Mouse (Mus musculus) erythroblast, adult 5-6 weeks (primary cell): ENCODE results near the gene Tmem97. TPM values are rescaled to one million over a fixed set of nuclear protein-coding genes. Genes with fewer than 3 reads are reported as not detected.
"Not testable (repeated sequence)": the region's sequence is repeated elsewhere in the genome, so short reads cannot be mapped to it uniquely, and the experiment has no call there.

Experiments used
- ATAC-seq: replicated peaks from 2 replicates; pipeline ENCODE4 v1.8.0; 2016; ENCODE audit warnings: moderate number of reproducible peaks, mild to moderate bottlenecking, moderate TSS enrichment, inconsistent platforms; ENCODE audit not compliant: poor library complexity, low FRiP score, severe bottlenecking
- total RNA-seq, 2 experiments: library from RNA; stranded (forward) in 1 of 2; stranded (reverse) in 1 of 2; fragments of 150-400 nt in 1 of 2; fragments of 200-764, 138-1000 nt in 1 of 2; gene quantifications; 2 replicates each; pipeline versions ENCODE4 v1.2.3 to v1.2.4; 2015 to 2017; ENCODE audit warnings: low replicate concordance in 2 of 2

The Tmem97 gene
- total RNA-seq, 2 experiments from 2014 or later: 7.2 to 15.9 TPM

DNA sequence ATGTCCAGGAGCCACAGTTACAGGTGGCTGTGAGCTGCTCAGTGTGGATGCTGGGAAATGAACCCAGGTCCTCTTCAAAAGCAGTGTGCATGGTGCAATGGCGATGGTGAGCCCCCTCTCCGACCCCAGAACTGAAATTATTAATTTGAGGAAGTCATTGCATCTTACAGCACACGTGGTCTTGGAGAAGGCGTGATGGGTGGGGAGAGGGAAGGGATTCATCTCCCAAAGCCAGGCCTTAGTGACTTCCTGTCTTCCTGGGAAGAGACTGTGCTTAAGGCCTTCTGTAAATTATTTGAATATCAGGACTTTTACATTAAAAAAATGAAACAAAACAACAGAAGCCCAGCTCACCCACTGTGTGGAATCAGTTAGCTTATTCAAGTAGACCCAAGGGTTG is 5.5 kb upstream of the Tmem97 start:
- no peak for ATAC-seq

DNA sequence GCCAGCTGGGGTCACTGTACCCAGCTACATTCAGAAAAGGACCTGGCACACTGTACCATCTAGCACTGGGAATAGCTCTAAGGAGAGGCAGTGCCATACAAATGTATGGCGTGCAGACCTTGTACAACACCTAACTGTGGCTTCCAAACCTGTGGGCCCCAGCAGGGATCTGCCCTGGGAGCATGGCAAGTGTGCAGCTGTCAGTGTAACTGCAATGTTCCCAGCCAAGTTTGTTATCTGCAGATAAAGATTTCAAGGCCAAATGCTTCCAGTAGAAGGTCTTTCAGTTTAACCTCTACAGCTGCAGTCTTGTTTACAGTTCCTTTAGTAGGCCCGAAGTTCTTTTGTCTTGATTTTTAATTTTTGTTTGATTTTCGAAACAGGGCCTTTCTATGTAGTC is 5.0 kb upstream of the Tmem97 start:
- ATAC-seq: no peak

DNA sequence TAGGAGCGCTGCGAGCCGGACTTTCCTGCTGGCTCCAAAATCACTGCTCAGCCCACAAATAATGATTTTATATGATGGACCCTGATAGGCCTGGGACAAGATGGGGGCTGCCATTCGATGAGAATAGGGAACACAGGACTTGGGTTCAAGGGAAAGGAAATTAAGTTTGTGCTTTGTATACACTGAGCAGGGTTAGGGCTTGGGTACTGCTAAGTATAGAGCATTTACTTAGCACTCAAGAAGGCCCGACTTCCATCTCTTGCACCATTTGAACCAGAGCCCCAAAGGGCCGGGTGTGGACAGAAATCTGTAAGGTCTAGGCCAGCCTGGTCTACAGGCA is 452 bp upstream of the Tmem97 start:
- no peak; the same call in 1 of the 2 replicates for ATAC-seq

- no peak for ATAC-seq
Measured at GRCm38 (mm10) chr11:78549491-78549987, 1.0 kb downstream of the Tmem97 start.

GRCm38 (mm10) chr11:78547718-78548460 is 2.7 kb downstream of the Tmem97 start:
- ATAC-seq: no peak

DNA sequence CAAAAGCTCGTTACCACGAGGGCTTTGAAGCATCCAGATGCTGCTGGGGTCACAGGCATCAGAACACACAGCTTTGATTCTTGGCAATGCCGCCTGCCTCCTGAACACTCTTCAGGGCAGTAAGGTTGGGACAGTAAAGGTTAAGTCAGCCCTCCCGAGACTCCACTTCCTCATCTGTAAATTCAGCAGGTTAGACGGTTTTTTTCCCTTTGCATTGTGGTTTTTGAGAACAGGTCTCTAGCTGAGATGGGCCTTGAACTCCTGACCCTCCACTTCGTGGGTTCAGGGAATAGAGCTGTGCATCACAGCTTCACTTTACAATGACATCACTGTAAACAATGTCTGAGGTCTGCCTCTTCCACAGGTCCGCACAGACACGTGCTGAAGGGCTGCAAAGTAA is 5.4 kb downstream of the Tmem97 start:
- ATAC-seq: no peak

GRCm38 (mm10) chr11:78544449-78545111 is 6.0 kb downstream of the Tmem97 start:
- no peak for ATAC-seq

GRCm38 (mm10) chr11:78540358-78540757 is 10.2 kb downstream of the Tmem97 start:
- no peak for ATAC-seq

- no peak for ATAC-seq
Measured at GRCm38 (mm10) chr11:78536690-78537084, 13.9 kb downstream of the Tmem97 start.

DNA sequence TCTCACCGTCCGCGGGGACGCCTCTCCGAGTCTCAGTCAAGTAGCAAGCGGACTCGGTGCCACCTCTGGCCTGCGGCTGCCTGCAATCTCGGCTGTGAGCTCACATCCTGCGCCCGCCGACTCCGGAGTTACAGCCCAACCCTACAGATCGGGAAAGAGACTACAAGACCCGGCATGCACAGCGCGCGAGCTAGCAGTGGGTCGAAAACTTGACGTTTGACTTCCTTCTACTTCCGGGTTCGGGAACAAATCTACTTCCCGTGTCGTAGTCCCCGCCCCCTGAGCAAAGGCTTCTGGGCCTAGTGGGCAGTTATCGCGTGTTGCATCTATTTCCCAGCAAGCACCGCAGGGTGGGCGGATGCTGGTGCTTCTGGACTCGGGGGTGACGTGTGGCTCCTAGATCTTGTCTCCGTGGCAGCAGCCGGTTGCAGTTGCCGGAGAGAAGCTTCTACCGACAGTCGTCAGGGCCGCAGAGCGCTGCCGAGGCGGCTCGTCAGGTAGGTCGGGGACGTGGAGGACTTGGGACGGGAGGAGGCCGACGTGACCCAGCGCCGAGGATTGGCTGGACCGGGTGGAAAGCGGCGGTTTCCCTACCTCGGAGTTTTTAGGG is 14.4 kb downstream of the Tmem97 start, which contains the start of the genes Tnfaip1 and Ift20:
Gene Tnfaip1, minus strand, starts transcription at position 253 of the 610 bp plus-strand sequence.
Gene Ift20, plus strand, starts transcription at position 282 of the 610 bp plus-strand sequence.
- ATAC-seq: peak; percentile 96

DNA sequence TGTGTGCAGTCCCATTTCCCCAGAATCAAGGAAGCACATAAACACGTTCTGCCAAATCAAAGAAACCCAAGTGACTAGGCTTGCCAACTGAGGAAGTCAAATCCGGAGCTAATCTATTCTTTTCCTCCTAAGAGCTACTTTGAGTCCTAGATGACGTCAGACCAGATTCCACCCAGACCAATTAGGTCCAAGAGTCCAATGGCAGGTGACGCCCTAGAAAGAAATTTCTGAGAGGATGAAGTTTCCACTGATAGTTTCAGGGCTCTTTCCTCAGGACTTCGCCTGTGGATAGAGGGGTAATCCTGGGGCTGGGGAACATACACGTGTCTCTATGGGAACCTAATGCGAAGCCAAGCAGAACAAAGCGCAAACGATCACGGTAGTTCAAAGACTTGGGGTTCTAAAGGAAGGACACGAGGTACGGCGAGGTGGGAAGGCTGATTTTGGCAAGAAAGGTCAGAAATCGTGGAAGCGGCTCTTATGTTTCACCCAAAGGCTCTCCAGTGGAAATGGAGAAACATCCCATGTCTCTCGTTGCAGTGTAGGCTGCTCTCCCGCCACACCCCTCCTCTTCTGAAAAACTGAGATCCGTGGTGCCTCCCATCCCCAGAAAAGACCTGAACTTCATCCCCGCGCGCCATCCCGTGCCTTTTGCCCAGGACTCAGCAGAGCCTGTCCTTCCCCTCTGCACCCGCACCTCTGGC is 15.0 kb downstream of the Tmem97 start:
- ATAC-seq: no peak

DNA sequence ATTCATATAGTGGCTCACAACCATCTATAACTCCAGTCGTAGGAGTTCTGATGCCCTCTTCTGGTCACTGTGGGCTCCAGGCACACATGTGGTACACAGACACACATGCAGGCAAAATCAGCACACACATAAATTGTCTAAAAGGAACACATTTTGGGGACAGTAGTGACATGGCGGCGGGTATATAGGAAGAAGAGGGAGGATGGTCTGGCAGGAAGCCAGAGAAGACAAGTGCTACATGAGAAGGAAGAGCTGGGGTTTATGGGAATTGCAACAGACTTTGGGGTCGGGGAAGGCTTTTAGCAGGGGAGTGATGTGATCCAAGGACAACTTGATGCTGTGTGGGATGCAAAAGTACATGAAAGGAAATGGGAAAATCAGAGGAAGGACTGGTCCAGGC is 16.1 kb downstream of the Tmem97 start:
- ATAC-seq: no peak

GRCm38 (mm10) chr11:78531515-78531914 is 19.1 kb downstream of the Tmem97 start:
- not testable (repeated sequence) for ATAC-seq

GRCm38 (mm10) chr11:78531046-78531445 is 19.5 kb downstream of the Tmem97 start:
- no peak for ATAC-seq

DNA sequence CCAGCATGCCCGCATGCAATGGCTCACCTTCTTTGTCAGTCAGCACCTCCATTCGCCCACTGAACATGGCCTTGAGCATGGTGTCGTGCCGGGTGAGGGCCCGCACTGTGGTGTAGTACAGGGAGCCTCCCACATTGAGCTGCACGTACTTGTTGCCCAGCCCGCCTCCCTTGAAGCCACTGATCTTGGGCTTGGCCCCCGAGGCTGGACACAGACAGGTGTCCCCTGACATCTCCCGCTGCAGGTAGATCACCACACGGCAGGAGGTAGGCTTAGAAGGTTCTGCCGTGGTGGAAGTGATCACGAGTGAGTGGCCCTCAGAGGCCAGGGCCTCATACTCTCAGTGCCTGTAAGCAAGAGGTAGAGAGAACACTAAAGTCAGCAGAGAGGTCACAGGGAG is 20.6 kb downstream of the Tmem97 start:
- 0 out of 2 replicates have a peak, but pooled peaks have one; percentile 34 for ATAC-seq

GRCm38 (mm10) chr11:78528714-78529113 is 21.9 kb downstream of the Tmem97 start:
- ATAC-seq: no peak

DNA sequence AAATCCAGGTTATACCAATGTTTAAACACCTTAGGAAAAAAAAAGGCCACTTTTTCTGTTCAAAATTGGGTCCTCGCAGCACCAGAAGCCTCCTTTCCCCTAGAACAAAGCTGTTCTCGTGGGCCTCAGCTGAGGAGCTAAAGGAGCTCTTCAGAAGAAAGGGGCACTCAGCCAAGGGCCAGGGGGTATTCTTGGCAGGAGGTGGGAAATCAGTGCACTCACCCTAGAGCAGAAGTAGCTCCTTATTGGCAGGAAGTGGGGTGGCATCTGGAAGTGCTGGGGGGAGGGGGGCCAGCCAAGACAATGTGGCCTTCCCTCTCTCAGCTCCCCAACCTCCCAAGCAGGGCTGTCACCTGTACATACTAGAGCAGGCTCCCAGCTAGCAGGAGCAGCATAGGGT is 25.7 kb downstream of the Tmem97 start:
- no peak for ATAC-seq

- no peak for ATAC-seq
Measured at GRCm38 (mm10) chr11:78523241-78523955, 27.2 kb downstream of the Tmem97 start.

GRCm38 (mm10) chr11:78522481-78522997 is 28.0 kb downstream of the Tmem97 start:
- no peak for ATAC-seq
